Mouse (Mus musculus): ENCODE measurements around the gene Spout1. TPM values are rescaled to one million over a fixed set of nuclear protein-coding genes. Genes with fewer than 3 reads are reported as not detected.
"Not testable (repeated sequence)": the region's sequence is repeated elsewhere in the genome, so short reads cannot be mapped to it uniquely, and the experiment has no call there.

Spout1 gene
- polyA plus RNA-seq, 1 experiment from 2014 or later, result 46.0 TPM

- DNase-seq (ENCODE audit: low spot score), result not testable (repeated sequence)
Measured at GRCm38 (mm10) chr2:30178711-30179110, 452 bp upstream of the Spout1 start.

- DNase-seq (ENCODE audit: low spot score), result no peak
Measured at GRCm38 (mm10) chr2:30176561-30176960, 1.7 kb downstream of the Spout1 start.

GRCm38 (mm10) chr2:30175897-30176296, 2.4 kb downstream of the Spout1 start:
- DNase-seq (ENCODE audit: low spot score), result no peak

DNA sequence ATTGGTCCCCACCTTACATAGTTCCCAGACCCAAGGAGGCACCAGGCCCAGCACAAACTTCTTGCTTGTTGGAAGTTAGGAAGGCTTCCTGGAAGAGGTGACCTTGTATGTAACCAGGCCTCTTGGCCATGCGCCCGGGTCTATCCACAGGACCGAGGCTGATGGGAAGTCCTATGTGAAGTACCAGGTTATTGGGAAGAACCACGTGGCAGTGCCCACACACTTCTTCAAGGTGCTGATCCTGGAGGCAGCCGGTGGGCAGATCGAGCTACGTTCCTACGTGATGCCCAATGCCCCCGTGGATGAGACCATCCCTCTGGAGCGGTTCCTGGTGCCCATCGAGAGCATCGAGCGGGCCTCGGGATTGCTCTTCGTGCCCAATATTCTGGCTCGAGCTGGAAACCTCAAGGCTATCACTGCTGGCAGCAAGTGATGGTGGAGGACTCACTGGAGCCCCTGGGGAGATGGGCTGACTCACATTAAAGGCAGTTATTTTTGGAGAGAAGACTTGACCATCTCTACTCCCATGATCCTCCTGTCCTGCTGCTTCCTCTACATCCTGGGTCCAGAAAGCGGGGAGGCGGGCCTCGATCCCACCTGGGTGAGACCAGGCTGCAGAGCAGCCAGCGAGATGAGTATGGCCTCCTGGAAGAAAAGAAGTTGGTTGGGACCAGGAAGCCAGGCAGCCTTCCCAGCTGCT, 4.6 kb downstream of the Spout1 start:
- no peak for DNase-seq (ENCODE audit: low spot score)

- DNase-seq (ENCODE audit: low spot score), result no peak
Measured at GRCm38 (mm10) chr2:30171997-30172382, 6.3 kb downstream of the Spout1 start.

- peak; percentile 83 for DNase-seq (ENCODE audit: low spot score)
Measured at GRCm38 (mm10) chr2:30171371-30171996, 6.8 kb downstream of the Spout1 start, which contains the start of gene Endog. Endog (plus strand) TSS chr2:30171493.

- DNase-seq (ENCODE audit: low spot score), result no peak
Measured at GRCm38 (mm10) chr2:30166677-30167076, 11.6 kb downstream of the Spout1 start.

DNA sequence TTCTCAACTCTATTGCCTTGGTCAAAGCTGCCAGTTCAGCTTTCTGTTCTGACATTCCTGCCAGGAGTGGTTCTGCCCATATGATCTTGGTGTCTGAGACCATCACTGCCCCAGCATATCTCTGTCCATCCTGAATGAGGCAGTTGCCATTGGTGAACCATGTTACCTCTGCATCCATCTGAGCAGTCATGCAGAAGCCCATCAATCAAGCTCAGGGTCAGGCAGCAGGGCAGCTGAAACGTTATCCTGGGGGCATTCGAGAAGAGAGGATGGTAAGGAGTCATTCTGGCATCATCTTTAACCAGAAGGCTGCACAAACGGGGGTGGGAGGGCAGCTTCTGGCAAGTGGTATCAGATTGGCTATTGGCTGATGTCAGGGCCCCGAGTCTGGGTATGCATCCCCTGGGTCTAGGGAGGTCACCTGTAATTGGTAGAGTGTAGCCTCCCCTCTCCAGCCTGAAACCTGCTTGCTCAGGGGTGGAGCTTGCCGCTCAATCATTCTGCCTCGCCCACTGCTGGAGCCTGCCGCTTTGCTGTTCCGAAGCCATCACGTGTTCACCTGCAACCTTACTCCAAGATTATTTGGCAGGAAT, 13.8 kb downstream of the Spout1 start:
- no peak for DNase-seq (ENCODE audit: low spot score)

DNA sequence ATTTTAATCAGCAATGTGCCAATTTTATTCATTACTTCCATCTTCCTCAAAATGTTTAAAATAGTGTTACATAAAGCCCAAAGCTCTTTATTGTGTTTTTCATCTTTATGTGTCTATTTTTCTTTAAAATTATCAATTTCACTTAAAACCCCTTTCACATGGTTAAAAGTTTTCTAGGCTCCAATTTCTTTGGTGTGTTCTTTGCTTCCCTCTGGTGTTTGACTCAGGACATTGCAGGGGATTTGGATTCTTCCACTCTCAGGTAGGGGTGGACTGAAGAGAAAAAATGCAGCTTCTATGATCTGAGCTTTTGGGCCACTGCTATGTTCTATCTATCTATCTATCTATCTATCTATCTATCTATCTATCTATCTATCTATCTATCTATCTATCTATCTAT, 16.4 kb downstream of the Spout1 start:
- DNase-seq (ENCODE audit: low spot score), result peak; percentile 71

- DNase-seq (ENCODE audit: low spot score), result not testable (repeated sequence)
Measured at GRCm38 (mm10) chr2:30159871-30160270, 18.4 kb downstream of the Spout1 start.

DNA sequence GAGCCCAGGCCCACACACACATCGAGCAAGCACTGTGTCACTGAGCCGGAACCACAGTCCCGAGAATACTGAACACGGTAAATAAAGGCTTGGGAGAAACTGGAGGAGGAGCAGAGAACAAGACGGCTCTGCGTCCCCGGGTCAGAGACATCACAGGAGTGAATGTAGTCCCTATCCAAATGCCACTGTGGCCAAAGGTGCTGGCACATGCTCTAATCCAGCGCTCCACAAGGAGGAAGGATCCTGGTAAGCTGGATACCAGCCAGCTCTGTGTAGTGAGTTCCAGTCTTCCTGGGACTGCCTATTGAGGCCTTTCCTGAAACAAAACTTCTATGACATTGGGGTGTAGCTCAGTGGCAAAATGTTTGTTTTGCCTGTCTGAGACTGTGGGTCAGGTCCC, 25.6 kb downstream of the Spout1 start:
- no peak for DNase-seq (ENCODE audit: low spot score)

DNA sequence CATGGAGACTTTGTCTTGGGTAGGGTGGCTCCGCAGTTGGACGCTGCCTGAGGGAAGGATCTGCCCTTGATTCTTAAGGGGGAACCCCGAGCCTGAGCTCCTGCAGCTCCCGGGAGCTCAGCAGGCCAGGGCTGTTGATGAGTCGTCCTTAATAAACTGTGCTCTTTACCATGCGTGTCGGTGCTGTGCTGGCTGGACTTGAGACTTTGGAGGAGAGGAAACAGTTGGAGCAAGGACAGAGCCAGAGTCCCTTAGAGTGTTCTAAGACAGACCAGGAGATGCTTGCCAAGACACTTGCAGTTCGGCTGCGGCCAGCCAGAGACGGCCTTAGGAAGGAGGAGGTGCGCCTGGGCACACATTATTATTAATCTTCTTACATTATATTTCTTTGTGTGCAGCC, 26.4 kb downstream of the Spout1 start:
- no peak for DNase-seq (ENCODE audit: low spot score)

- no peak for DNase-seq (ENCODE audit: low spot score)
Measured at GRCm38 (mm10) chr2:30147466-30147865, 30.8 kb downstream of the Spout1 start.

DNA sequence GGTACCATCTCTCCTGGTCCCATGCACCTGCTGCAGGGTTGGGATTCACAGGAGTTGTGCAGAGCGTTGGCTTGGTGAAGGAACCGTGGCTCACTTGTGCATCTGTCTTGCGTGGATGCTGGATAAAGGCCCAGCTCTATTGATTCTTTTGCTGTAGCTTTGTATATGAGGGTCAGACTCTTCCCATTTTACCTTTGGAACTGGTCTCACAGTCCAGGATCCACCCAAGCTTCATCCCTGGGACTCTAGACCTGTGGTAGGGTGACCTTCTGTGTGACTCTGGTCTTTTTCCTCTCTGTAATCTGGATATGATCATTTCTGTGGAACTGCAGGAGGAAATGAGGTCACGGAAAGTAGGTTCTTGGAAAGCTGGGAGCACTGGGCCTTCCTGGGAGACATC, 33.8 kb downstream of the Spout1 start:
- no peak for DNase-seq (ENCODE audit: low spot score)

DNA sequence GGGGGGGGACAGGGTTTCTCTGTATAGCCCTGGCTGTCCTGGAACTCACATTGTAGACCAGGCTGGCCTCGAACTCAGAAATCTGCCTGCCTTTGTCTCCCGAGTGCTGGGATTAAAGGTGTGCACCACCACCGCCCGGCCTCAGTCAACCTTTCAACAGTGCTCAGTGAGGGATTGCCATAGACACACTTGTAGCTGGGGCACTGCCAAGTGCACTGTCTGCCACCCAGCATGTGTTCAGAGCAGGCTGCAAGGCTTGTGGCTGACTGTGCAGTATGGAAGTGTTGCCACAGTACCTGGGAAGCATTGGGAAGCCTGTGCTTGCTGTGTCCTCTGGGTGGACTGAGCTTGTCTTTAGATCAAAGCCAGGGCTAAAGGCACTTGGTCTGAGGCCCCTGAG, 38.2 kb downstream of the Spout1 start:
- not testable (repeated sequence) for DNase-seq (ENCODE audit: low spot score)

DNA sequence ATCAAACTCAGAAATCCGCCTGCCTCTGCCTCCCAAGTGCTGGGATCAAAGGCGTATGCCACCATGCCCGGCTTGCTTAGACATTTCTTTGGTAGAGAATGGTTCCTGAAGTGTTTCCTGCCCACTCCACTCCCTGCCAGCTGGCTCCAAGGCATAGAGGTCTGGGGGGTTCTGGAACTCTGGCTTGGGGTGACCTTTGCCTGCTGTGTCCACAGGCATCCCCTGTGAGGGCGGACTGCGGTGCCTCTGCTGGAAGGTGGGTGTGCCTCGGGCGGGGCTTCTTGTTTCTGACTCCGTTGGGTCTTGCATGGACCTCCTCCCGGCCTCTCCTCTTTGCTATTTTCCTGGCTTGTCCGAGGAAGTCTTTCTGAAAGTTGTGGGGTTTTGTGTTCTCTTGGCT, 41.8 kb downstream of the Spout1 start:
- no peak for DNase-seq (ENCODE audit: low spot score)

DNA sequence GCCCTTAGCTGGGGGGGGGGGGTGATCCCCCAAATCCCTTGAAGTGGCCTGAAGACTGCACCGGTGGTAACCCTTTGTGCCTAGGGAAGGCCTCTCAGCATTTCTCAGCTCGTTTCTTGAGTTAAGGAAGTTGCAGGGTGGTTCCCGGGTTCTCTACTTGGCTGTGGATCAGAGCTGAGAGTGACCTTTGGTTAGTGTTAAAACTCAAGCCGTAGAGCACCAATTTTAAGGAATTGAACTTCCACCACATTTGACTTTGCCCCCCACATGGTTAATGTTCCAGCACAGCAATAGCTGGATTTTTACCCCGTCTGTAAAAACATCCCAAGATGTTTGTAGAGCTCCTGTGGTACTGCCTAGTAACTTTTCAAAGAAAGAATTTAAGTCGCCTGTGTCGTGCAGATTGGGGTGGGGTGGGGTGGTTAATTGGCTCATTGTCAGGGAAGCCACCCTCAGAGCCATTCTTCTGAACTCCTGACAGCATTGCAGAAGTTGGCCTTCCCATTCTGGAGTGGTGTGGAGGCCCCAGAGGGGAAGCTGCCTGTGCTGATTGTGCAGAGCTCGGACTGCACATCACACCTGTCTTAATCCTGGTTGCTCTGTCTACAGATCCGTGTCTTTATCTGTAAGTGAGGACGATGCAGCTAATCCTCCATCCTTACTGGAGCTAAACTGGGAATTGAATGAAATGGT, 43.2 kb downstream of the Spout1 start:
- no peak for DNase-seq (ENCODE audit: low spot score)

DNA sequence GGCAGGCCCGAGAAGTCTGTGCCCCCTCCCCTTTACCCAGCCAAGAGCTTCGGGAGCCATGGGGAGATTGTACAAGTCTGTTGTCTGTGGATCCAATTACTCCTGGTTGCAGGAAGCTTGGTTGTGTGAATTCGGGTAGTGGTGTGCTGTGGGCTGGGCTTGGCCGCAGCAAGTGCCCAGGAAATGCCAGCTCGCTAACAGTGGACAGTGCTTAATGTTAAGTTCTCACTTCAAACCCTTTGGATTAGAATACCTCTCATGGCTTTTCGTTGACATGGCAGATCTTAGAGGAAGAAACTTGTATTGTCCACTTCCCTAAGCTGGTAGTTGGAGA, 43.9 kb downstream of the Spout1 start:
- no peak for DNase-seq (ENCODE audit: low spot score)

DNA sequence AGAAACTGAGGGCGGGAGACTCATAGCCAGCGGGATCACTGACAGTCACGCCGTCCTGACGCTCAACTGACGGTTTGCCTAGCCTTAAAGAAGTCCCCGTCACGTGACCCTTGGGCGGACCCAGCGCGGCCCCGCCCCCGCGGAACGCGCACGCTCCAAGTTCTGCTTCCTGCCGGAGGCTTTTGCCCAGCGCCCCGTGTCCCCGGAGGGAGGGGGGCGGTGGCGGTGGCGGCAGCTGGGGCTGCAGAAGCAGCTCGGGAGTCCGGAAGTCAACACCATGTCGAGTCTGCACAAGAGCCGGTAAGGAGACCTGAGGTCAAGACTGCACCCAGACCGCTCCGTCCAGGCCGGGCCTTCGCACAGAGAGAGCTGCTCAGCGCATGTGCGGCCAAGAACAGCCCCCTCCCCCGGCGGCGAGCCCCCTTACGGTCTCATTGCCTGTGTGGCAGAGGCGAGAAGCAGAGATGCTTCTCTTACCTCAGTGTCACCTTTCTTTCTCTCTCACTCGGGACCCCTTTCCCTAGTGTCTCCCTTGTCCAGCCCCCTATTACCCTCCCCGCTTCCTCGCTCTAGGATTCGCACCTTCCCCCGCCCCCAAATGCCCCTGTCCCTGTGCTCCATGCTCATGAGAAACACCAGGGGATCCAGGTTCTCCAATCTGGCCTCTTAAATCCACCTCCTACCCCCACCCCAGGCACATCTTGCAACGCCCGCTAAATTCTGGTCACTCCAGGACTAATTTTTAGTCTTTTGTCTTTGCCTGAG, 44.5 kb downstream of the Spout1 start, which contains the start of gene Tbc1d13:
Gene Tbc1d13, plus strand, starts transcription at position 134 of the 765 bp plus-strand sequence.
- DNase-seq (ENCODE audit: low spot score), result peak; percentile 97

- DNase-seq (ENCODE audit: low spot score), result no peak
Measured at GRCm38 (mm10) chr2:30132801-30133612, 45.3 kb downstream of the Spout1 start.

Measured in thymus, postnatal 0 days (tissue).